Mouse (Mus musculus) gastrocnemius, postnatal 14 days (tissue): ENCODE measurements around the gene Malsu1. TPM values are rescaled to one million over a fixed set of nuclear protein-coding genes. Genes with fewer than 3 reads are reported as not detected.

Experiments
- DNase-seq: peaks from one replicate; pipeline ENCODE4 v3.0.0; 2021; ENCODE audit warnings: mixed read lengths
- intact Hi-C: fragments of 180-260 bp; cut with DNase I; formaldehyde crosslinking; loops from one replicate; pipeline ENCODE4 v1.15.1; 2025; ENCODE audit warnings: low total_unique reads
- total RNA-seq, 2 experiments: library from RNA; stranded (reverse); gene quantifications; 2 replicates each; pipeline ENCODE4 v1.2.3; 2021

Gene Malsu1
- total RNA-seq, 2 experiments from 2014 or later, result 39.1 to 40.3 TPM

- intact Hi-C loops, result no loop called here
- no peak for DNase-seq
Measured at GRCm38 (mm10) chr6:49120370-49120769, 46.8 kb downstream of the Malsu1 start.

DNA sequence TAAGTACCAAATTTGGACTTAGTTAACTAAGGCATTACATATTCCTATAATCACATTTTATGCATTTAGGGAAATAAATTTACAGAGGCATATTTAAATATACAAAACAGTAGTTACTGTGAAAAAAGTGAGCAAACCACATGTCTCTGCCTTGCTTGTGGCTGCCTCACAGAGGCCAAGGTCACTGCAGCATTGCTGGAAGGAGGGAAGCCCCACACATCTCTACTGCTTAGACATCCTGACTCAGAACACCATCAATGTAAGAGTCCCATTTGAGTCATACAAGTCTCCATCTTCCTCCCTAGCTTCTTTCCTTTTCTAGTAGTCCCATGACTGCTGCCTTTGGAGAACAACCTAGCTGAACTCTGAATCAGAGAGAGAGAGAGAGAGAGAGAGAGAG lies 56.7 kb downstream of the Malsu1 start:
- intact Hi-C loops, result no loop called here
- DNase-seq, result no peak

GRCm38 (mm10) chr6:49131855-49132254 lies 58.3 kb downstream of the Malsu1 start:
- intact Hi-C loops, result no loop called here
- no peak for DNase-seq

DNA sequence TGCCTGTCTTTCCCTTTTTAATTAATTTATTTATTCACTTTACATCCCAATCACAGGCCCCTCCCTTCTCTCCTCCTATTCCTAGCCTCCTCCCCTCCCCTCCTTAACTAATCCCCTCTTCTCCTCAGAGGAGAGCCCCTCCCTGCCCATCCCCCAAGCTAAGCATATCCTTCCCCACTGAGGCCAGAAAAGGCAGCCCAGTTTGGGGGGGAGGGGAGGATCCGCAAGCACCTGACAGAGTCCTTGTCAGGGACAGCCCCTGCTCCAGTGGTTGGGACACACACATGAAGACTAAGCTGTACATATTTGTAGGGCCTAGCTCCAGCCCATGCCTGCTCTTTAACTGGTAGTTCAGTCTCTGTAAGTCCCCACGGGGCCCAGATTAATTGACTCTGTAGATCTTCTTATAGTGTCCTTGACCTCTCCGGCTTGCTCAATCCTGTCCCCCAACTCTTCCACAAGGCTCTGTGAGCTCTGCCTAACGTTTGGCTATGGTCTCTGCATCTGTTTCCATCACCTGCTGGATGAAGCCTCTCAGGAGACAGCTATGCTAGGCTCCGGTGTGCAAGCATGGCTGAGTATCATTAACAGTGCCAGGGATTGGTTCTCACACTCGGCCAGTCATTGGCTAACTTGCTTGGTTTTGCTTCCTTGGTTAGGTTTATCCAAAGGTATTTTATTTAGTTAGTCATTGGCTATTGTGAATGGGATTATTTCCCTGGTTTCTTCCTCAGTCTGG lies 58.9 kb downstream of the Malsu1 start:
- intact Hi-C loops, result no loop called here
- no peak for DNase-seq

Other genes starting within 250 kb of the Malsu1 start
- 1 to 10 TPM; 8.1 to 9.1 TPM for gene Tmem176a, start 232.9 kb upstream of the Malsu1 start, total RNA-seq
- gene Tmem176b, start 232.3 kb upstream of the Malsu1 start, total RNA-seq, result 10 to 100 TPM; 19.5 to 26.1 TPM
- not detected for gene Aoc1, start 200.9 kb upstream of the Malsu1 start, total RNA-seq
- not detected for gene 1600015I10Rik, start 143.9 kb upstream of the Malsu1 start, total RNA-seq
- gene Doxl2, start 98.8 kb upstream of the Malsu1 start, total RNA-seq, result not detected
- gene Svs1, start 86.9 kb upstream of the Malsu1 start, total RNA-seq, result not detected
- gene Gpnmb, start 37.2 kb upstream of the Malsu1 start, total RNA-seq, result 1 to 10 TPM in 1 of 2 experiments, under 1 TPM in 1; 0.78 to 1.2 TPM
- 1 to 10 TPM in 1 of 2 experiments, under 1 TPM in 1; 0.86 to 1.1 TPM for gene Igf2bp3, start 141.2 kb downstream of the Malsu1 start, total RNA-seq
- gene Tra2a, start 190.2 kb downstream of the Malsu1 start, total RNA-seq, result 10 to 100 TPM; 15.8 to 18.1 TPM
- gene Ccdc126, start 245.5 kb downstream of the Malsu1 start, total RNA-seq, result 1 to 10 TPM; 2.3 to 2.5 TPM